Mouse (Mus musculus): ENCODE data around the gene Nrd1. TPM values are rescaled to one million over a fixed set of nuclear protein-coding genes. Genes with fewer than 3 reads are reported as not detected.

The Nrd1 gene
- polyA plus RNA-seq, 1 experiment from 2014 or later: 84.6 TPM

DNA sequence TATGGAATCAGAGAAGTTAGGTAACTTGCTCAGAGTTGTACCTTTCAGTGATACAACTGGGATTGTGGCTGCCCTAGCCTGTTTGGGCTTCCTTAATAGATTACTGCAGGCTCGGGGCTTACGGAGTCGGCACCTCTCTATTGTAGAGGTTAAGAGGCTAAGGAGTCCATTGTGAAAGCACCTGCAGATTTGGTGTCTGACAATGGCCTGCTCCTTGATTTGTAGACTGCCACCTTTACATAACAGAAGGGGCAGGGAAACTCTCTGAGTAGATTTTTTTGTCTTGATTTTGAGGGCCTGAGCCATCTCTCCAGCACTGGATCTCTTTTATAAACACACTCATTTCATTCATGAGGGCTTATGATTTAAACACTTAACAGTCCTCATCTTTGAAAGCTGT is 26.1 kb downstream of the Nrd1 start:
- CTCF ChIA-PET: no interaction called here
- in situ Hi-C loops (cut with MboI; ENCODE audit: low pct_unique_long_range_greater_than_20kb): no loop called here

DNA sequence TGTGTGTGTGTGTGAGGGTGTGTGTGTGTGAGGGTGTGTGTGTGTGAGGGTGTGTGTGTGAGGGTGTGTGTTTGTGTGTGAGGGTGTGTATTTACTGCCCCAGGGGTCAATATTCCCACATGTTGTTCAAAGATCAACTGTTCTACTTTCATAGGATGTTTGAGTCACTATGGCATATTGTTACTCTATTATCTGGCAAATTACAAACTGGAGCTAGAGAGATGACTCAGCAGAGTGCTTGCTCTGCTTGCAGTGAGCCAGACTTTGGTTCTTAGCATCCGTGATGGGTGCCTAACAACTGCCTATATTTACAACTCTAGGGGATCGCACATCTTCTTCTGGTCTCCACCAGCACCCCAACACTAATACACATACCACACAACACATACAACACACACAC is 29.4 kb downstream of the Nrd1 start:
- CTCF ChIA-PET: no interaction called here
- ATAC-seq: no peak
- no peaks in the 10 kb centered on the region for H3K27me3 ChIP-seq
- POLR2A ChIA-PET: no interaction called here
- in situ Hi-C loops (cut with MboI; ENCODE audit: low pct_unique_long_range_greater_than_20kb): no loop called here
- no peak for DNase-seq (ENCODE audit: low read depth, low spot score)
- no peak for TF ChIP-seq CTCF (IDR thresholded peaks at IDR 0.05)

More for the DNA sequence above, 26.1 kb downstream of the Nrd1 start:
- ATAC-seq: no peak
- H3K27me3 ChIP-seq: no peaks in the 10 kb centered on the region
- no peak for TF ChIP-seq CTCF (IDR thresholded peaks at IDR 0.05)
- POLR2A ChIA-PET: no interaction called here
- DNase-seq (ENCODE audit: low read depth, low spot score): no peak

GRCm38 (mm10) chr4:109030266-109030665 is 29.8 kb downstream of the Nrd1 start:
- ATAC-seq (no peak), DNase-seq (ENCODE audit: low read depth, low spot score) (no peak)
- H3K27me3 ChIP-seq: no peaks in the 10 kb centered on the region
- CTCF ChIA-PET: no interaction called here
- TF ChIP-seq CTCF (IDR thresholded peaks at IDR 0.05): no peak
- POLR2A ChIA-PET: no interaction called here
- in situ Hi-C loops (cut with MboI; ENCODE audit: low pct_unique_long_range_greater_than_20kb): no loop called here

DNA sequence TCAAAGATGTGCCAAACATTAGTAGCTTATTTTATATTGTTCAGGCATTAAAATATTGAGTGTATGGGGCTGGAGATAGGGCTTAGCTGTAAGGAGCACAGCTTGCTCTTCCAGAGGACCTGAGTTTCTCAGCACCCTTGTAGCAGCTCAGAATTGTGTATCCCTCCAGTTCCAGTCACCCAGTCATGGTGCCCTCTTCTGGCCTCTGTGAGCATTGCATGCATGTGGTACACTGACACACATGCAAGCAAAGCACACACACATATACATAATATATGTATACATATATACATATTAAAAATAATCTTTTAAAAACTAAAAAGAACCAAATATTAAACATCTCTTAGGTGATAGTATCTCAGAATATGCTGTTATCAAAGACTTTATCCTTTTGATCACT is 35.9 kb downstream of the Nrd1 start:
- CTCF ChIA-PET: interaction anchor here (1.2 to 1.7 kb wide), 3 partner anchors 16 to 63 kb away, joined by 3 to 5 read pairs (median 4); no protein-coding TSS in a partner anchor
- in situ Hi-C loops (cut with MboI; ENCODE audit: low pct_unique_long_range_greater_than_20kb): no loop called here
- no peak for ATAC-seq
- POLR2A ChIA-PET: no interaction called here
- no peak for DNase-seq (ENCODE audit: low read depth, low spot score)
- no peaks in the 10 kb centered on the region for H3K27me3 ChIP-seq
- peak; percentile 50 for TF ChIP-seq CTCF (IDR thresholded peaks at IDR 0.05)

DNA sequence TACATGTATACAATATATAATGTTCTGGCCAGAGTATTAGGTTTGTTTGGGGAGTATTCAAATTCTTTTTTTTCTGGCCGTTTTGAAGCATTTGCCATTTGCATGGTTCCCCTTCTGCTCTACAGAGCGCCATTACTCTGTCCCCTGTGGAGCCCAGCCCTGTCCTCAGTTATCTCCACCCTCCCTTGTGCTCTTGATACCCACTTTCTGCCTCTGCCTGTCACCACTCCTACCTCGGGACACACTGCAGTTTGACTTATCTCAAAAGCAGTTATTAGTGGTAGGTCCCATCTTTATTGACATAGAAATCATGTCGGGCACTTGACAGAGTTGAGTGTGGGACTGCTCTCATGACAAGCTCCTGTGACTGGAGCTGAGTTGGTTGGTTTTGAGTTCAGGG is 42.3 kb downstream of the Nrd1 start:
- ATAC-seq: no peak
- in situ Hi-C loops (cut with MboI; ENCODE audit: low pct_unique_long_range_greater_than_20kb): no loop called here
- POLR2A ChIA-PET: no interaction called here
- CTCF ChIA-PET: no interaction called here
- no peak for TF ChIP-seq CTCF (IDR thresholded peaks at IDR 0.05)
- DNase-seq (ENCODE audit: low read depth, low spot score): no peak
- H3K27me3 ChIP-seq: no peaks in the 10 kb centered on the region

DNA sequence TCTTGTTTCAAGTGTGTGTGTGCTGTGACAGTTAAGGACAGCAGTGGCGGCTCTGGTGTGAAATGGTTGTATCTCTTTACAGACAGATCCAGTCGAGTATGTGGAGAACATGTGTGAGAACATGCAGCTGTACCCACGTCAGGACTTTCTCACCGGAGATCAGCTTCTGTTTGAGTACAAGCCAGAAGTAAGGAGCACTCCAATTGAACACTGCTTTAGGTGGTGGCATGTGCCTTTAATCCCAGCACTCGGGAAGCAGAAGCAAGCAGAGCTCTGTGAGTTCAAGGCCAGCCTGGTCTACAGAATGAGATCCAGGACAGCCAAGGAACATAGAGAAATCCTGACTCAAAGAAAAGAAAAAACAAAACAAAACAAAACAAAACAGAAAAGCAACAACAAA is 42.8 kb downstream of the Nrd1 start:
- ChIA-PET POLR2A (no interaction called here), CTCF (no interaction called here)
- DNase-seq (ENCODE audit: low read depth, low spot score): no peak
- no peak for ATAC-seq
- H3K27me3 ChIP-seq: no peaks in the 10 kb centered on the region
- in situ Hi-C loops (cut with MboI; ENCODE audit: low pct_unique_long_range_greater_than_20kb): no loop called here
- TF ChIP-seq CTCF (IDR thresholded peaks at IDR 0.05): no peak

DNA sequence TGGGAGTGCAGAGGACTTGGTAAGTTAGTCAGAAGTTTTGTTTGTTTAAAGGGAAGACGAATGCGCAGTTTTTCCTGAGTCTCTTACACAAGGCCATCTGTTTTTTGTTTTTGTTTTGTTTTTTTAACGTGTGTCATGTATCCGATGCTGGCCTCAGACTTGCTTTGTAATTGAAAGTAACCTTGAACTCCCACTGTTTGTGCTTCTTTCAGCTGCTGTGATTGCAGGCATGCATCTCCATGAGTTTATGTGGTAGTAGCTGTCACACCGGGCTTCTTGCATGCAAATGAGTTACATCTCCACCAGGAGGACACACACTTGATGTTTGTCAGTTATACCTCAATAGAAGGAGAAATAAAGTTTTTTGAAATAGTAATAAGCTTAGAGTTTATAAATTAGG is 43.3 kb downstream of the Nrd1 start:
- ATAC-seq (no peak), DNase-seq (ENCODE audit: low read depth, low spot score) (no peak)
- TF ChIP-seq CTCF (IDR thresholded peaks at IDR 0.05): no peak
- ChIA-PET POLR2A (no interaction called here), CTCF (interaction anchor here (0.7 kb wide), 1 partner anchor 11 kb away, joined by 3 read pairs; no protein-coding TSS in a partner anchor)
- in situ Hi-C loops (cut with MboI; ENCODE audit: low pct_unique_long_range_greater_than_20kb): no loop called here
- H3K27me3 ChIP-seq: no peaks in the 10 kb centered on the region

DNA sequence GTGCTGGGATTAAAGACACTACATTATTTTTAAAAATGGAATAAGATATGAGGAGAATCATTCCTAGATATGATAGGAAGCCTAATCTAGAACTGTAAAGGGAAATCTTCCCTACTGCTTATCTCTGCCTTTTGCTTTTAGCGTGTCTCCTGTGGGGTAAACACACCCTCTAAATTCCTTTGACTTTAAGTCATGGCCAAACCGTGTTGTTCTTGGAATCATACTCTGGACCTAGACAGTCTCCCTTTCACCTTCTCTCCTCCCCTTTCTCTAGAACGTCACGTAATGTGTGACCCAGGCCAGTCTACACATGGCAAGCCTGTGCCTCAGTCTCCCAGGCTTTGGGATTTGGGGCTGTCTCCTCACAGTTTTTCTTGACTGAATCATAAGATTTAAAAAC is 47.8 kb downstream of the Nrd1 start:
- no peak for TF ChIP-seq CTCF (IDR thresholded peaks at IDR 0.05)
- peak; percentile 60 for ATAC-seq
- in situ Hi-C loops (cut with MboI; ENCODE audit: low pct_unique_long_range_greater_than_20kb): no loop called here
- no peaks in the 10 kb centered on the region for H3K27me3 ChIP-seq
- peak; percentile 17 for DNase-seq (ENCODE audit: low read depth, low spot score)
- ChIA-PET CTCF (no interaction called here), POLR2A (no interaction called here)

DNA sequence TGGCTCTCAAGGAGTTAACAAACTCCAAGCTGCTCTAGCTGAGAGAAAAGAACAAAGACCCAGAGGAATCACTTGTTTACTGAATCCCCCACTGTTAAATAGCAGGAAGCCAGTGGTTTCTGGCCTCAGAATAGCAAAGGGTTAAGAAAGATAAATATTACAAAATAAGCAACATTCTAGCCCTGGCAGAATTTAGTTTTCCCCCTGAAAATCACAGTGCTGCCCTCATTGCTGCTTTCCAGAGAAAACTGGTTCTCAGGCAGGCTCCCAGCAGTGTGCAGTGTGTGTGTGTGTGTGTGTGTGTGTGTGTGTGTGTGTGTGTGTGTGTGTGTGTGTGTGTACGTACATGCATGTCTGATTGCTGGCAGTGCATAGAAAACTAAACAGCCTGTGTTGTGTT is 51.8 kb downstream of the Nrd1 start:
- DNase-seq (ENCODE audit: low read depth, low spot score) (no peak), ATAC-seq (no peak)
- POLR2A ChIA-PET: no interaction called here
- CTCF ChIA-PET: no interaction called here
- no peak for TF ChIP-seq CTCF (IDR thresholded peaks at IDR 0.05)
- H3K27me3 ChIP-seq: no peaks in the 10 kb centered on the region
- in situ Hi-C loops (cut with MboI; ENCODE audit: low pct_unique_long_range_greater_than_20kb): no loop called here

DNA sequence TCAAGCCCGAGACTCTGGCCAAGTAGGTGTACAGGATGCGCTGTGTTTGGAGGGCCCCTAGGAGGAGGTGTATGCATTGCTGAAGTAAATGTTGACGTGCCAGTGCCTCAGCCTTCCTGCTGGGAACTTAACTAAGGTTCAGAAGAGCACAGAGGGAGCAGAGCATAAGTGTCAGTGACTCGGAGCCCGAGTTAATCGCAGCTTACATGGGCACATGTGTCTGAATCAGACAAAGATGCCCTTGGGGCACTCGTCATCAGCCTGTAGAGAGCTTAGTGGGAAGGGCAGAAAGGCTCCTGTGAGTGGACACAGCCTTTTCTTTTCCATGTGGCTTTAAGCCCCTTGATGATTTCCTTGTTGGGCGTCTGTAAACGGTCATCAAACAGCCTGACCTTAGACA is 53.5 kb downstream of the Nrd1 start:
- ATAC-seq (no peak), DNase-seq (ENCODE audit: low read depth, low spot score) (no peak)
- TF ChIP-seq CTCF (IDR thresholded peaks at IDR 0.05): no peak
- ChIA-PET CTCF (interaction anchor here (1.5 kb wide), 1 partner anchor 14 kb away, joined by 3 read pairs; no protein-coding TSS in a partner anchor), POLR2A (no interaction called here)
- in situ Hi-C loops (cut with MboI; ENCODE audit: low pct_unique_long_range_greater_than_20kb): no loop called here
- no peaks in the 10 kb centered on the region for H3K27me3 ChIP-seq

DNA sequence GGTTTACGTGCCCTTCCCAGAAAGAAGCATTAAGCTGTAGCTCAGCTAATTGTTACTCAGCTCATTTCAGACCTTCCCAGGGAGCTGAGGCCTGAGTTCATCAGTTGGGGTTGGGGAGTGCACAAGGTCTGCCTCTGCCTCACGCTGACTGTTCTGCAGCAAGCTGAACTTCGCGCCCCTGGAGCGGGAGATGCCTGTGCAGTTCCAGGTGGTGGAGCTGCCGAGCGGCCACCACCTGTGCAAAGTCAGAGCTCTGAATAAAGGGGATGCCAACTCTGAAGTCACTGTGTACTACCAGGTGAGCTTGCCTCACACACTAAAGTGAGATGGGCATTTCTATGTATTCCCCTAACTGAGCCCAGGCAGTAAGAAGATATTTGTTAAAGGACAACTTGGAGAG is 55.9 kb downstream of the Nrd1 start:
- no peak for TF ChIP-seq CTCF (IDR thresholded peaks at IDR 0.05)
- POLR2A ChIA-PET: no interaction called here
- no peaks in the 10 kb centered on the region for H3K27me3 ChIP-seq
- CTCF ChIA-PET: interaction anchor here (0.8 to 1.3 kb wide), 2 partner anchors 18 to 19 kb away, joined by 3 to 4 read pairs; no protein-coding TSS in a partner anchor
- in situ Hi-C loops (cut with MboI; ENCODE audit: low pct_unique_long_range_greater_than_20kb): no loop called here
- DNase-seq (ENCODE audit: low read depth, low spot score) (no peak), ATAC-seq (no peak)

DNA sequence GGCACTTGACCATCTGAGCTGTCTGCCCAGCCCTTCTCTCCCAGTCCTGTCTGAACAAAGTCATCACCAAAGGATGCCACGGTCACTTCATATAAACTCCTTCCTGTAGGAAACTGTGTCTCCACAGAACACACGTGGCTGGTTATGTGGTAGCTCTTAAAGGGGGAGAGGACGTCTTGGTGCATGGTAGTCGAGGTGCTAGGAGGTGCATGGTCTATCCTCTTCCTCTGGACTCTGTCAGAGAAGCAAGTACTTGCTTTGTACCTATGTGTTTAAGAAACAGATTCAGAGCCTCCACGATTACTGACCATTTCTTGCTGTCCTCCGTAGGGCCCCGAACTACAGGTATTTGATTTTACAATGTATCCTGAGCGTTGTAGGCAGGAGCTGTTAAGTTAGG is 57.2 kb downstream of the Nrd1 start:
- DNase-seq (ENCODE audit: low read depth, low spot score) (no peak), ATAC-seq (no peak)
- H3K27me3 ChIP-seq: no peaks in the 10 kb centered on the region
- in situ Hi-C loops (cut with MboI; ENCODE audit: low pct_unique_long_range_greater_than_20kb): no loop called here
- TF ChIP-seq CTCF (IDR thresholded peaks at IDR 0.05): no peak
- ChIA-PET CTCF (no interaction called here), POLR2A (no interaction called here)
